Mouse (Mus musculus): ENCODE results near the gene Bmpr1a. TPM values are rescaled to one million over a fixed set of nuclear protein-coding genes. Genes with fewer than 3 reads are reported as not detected.
"Not testable (repeated sequence)": the region's sequence is repeated elsewhere in the genome, so short reads cannot be mapped to it uniquely, and the experiment has no call there.

Gene Bmpr1a
- polyA plus RNA-seq, 1 experiment from 2014 or later = 36.2 TPM

DNA sequence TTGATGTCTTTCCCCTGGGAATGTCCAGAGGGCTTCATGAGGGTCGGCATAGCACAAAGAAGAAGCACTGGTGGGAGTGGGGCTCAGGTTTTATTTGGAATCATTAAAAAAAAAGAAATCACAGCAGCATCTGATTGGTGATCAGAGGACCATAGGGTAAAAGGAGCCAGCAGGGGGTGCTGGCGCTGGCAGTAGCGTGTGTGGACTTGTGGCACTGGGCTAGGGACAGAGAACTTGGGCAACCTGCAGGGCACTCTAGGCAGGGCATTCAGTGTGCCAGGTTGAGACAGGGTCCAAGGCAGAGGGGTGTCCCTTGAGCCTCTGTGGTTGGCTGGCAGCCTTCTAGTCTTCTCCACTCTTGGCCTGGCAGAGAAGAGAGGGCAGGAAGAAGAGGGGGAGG is 132.9 kb downstream of the Bmpr1a start:
- Histone ChIP-seq H3K9me3 (replicated peaks) (no peaks in the 10 kb centered on the region), H3K4me3 (no peak overlapping the region), H3K27me3 (no peaks in the 10 kb centered on the region), H3K36me3 (no peaks in the 10 kb centered on the region), H3K27ac (no peak overlapping the region), H3K4me2 (no peak overlapping the region), H3K9ac (no peak overlapping the region), H3K4me1 (replicated peaks) (peaks cover 17% of the 10 kb centered on the region)
- 51% methylated on average over 3 of the region's 3 CpGs for WGBS
- ATAC-seq (replicated peaks; ENCODE audit: insufficient number of reproducible peaks, insufficient read depth, low FRiP score, low read depth) = no peak

DNA sequence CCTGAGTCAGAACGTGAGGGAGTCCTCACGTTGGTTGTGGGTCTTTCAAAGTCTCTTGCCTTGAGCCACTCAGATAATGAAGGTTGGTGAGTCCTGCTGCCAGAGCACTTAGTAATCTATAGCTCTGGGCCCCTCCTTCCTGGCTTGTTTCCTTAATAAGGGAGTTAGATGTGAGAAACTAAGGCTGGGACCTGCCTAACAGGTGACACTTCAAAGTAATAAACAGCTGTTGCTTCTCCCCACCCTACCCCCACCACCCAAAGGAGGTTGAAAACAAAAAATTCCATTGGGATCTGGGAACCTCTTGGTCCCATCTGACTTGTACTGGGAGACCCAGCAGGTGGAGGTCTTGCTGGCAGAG is 138.0 kb downstream of the Bmpr1a start:
- Histone ChIP-seq H3K9ac (no peak overlapping the region), H3K27me3 (0 out of 2 replicates have a peak, but pooled peaks cover 6% of the 10 kb centered on the region), H3K27ac (no peak overlapping the region), H3K9me3 (replicated peaks) (no peaks in the 10 kb centered on the region), H3K4me2 (no peak overlapping the region), H3K4me3 (no peak overlapping the region), H3K4me1 (replicated peaks) (peaks cover 7% of the 10 kb centered on the region), H3K36me3 (no peaks in the 10 kb centered on the region)
- no peak for ATAC-seq (replicated peaks; ENCODE audit: insufficient number of reproducible peaks, insufficient read depth, low FRiP score, low read depth)
- WGBS = 84% methylated on average over 2 of the region's 2 CpGs

DNA sequence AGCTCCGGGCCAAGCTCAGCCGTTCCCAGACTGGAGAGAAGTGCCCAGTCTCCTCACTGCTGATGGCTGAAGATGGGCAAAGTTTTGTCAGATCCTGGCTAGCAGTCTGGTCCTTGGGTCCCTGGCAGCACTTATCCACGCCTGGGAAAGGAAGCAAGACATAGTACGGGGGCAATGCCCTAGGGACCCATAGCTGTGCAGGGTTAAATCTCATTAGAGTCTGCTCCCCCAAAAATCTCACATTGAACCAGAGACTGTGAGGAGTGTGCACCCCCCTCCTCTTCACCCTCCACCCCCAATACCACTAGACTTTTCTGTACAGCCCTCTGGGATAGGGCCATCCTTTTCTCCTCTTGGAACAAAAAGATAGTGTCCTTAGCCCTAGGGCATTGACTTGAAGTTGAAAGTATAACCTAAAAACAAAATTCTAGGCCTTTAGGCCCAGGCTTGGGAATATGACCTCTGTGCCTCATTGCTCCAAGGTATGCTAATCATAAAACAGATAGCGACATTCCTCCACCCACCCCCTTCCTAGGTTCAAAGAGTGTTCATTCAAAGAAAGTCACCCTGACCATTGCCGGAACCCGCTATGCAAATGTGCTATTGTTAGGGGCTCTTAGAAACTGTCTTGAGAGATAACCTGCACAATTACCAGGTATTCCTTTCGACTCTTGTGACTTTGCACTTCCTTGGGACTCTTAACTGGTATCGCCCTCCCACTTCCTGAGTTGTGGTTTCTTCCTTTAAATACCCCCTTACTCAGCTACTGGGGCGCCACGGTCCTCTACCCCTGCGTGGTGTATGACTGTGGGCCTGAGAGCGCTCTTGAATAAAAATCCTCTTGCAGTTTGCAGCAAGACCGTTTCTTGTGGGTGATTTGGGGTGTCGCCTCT is 138.6 kb downstream of the Bmpr1a start:
- H3K4me1 ChIP-seq (replicated peaks); H3K27ac ChIP-seq; H3K36me3 ChIP-seq; ATAC-seq (replicated peaks; ENCODE audit: insufficient number of reproducible peaks, insufficient read depth, low FRiP score, low read depth); H3K9me3 ChIP-seq (replicated peaks); H3K27me3 ChIP-seq: not testable (repeated sequence)
- peak overlapping the region; percentile 51 for H3K4me3 ChIP-seq
- H3K4me2 ChIP-seq = peak overlapping the region; percentile 90
- WGBS = 81% methylated on average over 15 of the region's 15 CpGs
- peak overlapping the region; percentile 51 for H3K9ac ChIP-seq

DNA sequence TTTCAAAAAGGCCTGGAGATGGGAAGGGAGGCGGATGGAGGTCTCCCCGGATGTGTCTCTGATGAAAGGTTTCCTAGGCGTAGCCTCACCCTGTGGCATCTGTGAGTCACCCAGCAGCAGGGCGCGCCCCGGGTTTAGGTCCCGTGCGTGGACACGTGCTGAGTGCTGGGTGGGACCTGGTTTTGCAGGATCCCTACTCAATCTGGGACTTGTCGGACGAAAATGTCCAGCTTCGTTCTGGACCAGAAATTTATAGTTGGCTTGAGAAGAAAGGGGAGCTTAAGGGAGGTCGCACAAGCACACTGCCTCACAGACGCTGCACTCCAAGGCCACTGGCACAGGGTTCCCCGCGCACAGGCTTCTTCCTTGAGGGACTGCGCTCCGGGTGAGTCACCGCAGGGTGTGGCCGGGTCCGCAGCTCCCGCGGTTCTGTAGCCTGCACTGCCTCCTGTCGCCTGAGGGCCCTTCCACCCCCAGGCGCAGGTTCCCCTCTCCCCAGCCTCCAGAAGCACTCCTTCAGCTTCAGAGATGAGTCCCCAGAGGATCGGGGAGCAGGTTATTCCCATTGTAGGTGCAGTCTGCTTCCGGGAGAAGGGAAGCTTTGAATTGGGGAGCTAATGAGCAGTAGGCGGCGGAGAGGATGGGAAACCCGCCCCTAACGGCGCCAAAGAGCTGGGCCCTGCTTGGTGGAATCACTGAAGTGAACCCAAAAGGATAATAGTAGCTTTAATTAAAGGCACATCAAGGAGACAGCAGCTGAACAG is 139.5 kb downstream of the Bmpr1a start:
- H3K27me3 ChIP-seq = 0 out of 2 replicates have a peak, but pooled peaks cover 6% of the 10 kb centered on the region
- peaks cover 7% of the 10 kb centered on the region for H3K4me1 ChIP-seq (replicated peaks)
- 4% methylated on average over 32 of the region's 32 CpGs for WGBS
- H3K9me3 ChIP-seq (replicated peaks) = no peaks in the 10 kb centered on the region
- peak overlapping the region; percentile 51 for H3K4me3 ChIP-seq
- peak overlapping the region; percentile 51 for H3K9ac ChIP-seq
- peak overlapping the region; percentile 90 for H3K4me2 ChIP-seq
- no peak overlapping the region for H3K27ac ChIP-seq
- peak; percentile 77 for ATAC-seq (replicated peaks; ENCODE audit: insufficient number of reproducible peaks, insufficient read depth, low FRiP score, low read depth)
- H3K36me3 ChIP-seq = no peaks in the 10 kb centered on the region

GRCm38 (mm10) chr14:34362726-34363445 is 140.3 kb downstream of the Bmpr1a start:
- H3K9me3 ChIP-seq (replicated peaks) = no peaks in the 10 kb centered on the region
- ATAC-seq (replicated peaks; ENCODE audit: insufficient number of reproducible peaks, insufficient read depth, low FRiP score, low read depth) = 0 out of 2 replicates have a peak, but pooled peaks have one; percentile 63
- peak overlapping the region; percentile 51 for H3K9ac ChIP-seq
- peaks cover 7% of the 10 kb centered on the region for H3K4me1 ChIP-seq (replicated peaks)
- 30% methylated on average over 18 of the region's 18 CpGs for WGBS
- H3K4me3 ChIP-seq = peak overlapping the region; percentile 51
- no peak overlapping the region for H3K27ac ChIP-seq
- 0 out of 2 replicates have a peak, but pooled peaks cover 6% of the 10 kb centered on the region for H3K27me3 ChIP-seq
- H3K4me2 ChIP-seq = peak overlapping the region; percentile 90
- H3K36me3 ChIP-seq = no peaks in the 10 kb centered on the region

- peaks cover 7% of the 10 kb centered on the region for H3K4me1 ChIP-seq (replicated peaks)
- 49% methylated on average over 4 of the region's 4 CpGs for WGBS
- no peak overlapping the region for H3K27ac ChIP-seq
- H3K9me3 ChIP-seq (replicated peaks) = no peaks in the 10 kb centered on the region
- no peak overlapping the region for H3K9ac ChIP-seq
- no peak overlapping the region for H3K4me2 ChIP-seq
- H3K4me3 ChIP-seq = no peak overlapping the region
- H3K27me3 ChIP-seq = 0 out of 2 replicates have a peak, but pooled peaks cover 6% of the 10 kb centered on the region
- ATAC-seq (replicated peaks; ENCODE audit: insufficient number of reproducible peaks, insufficient read depth, low FRiP score, low read depth) = no peak
- H3K36me3 ChIP-seq = no peaks in the 10 kb centered on the region
These were observed 141.0 kb downstream of the Bmpr1a start for GRCm38 (mm10) chr14:34362135-34362534.

Other genes starting within 250 kb of the Bmpr1a start
- gene Shld2, start 192.8 kb downstream of the Bmpr1a start, polyA plus RNA-seq (2015; fragmentation: Nextera tagmentation; extraction: Ambion mirVana) = 8.0 and 8.6 TPM in 2 replicates
- gene Glud1, start 192.6 kb downstream of the Bmpr1a start, polyA plus RNA-seq (2015; fragmentation: Nextera tagmentation; extraction: Ambion mirVana) = 55.9 and 60.3 TPM in 2 replicates
- not detected in 2 replicates for gene Fam25c, start 147.9 kb downstream of the Bmpr1a start, polyA plus RNA-seq (2015; fragmentation: Nextera tagmentation; extraction: Ambion mirVana)
- 1.7 and 9.5 TPM in 2 replicates for gene Sncg, start 128.6 kb downstream of the Bmpr1a start, polyA plus RNA-seq (2015; fragmentation: Nextera tagmentation; extraction: Ambion mirVana)
- gene Mmrn2, start 127.9 kb downstream of the Bmpr1a start, polyA plus RNA-seq (2015; fragmentation: Nextera tagmentation; extraction: Ambion mirVana) = 26.0 and 29.7 TPM in 2 replicates
- not detected in 2 replicates for gene 9230112D13Rik, start 19.5 kb upstream of the Bmpr1a start, polyA plus RNA-seq (2015; fragmentation: Nextera tagmentation; extraction: Ambion mirVana)
- 300 and 308 TPM in 2 replicates for gene Ldb3, start 85.3 kb upstream of the Bmpr1a start, polyA plus RNA-seq (2015; fragmentation: Nextera tagmentation; extraction: Ambion mirVana)
- gene Opn4, start 96.8 kb upstream of the Bmpr1a start, polyA plus RNA-seq (2015; fragmentation: Nextera tagmentation; extraction: Ambion mirVana) = 5.0 and 5.6 TPM in 2 replicates
- 13.9 and 16.2 TPM in 2 replicates for gene Wapl, start 170.6 kb upstream of the Bmpr1a start, polyA plus RNA-seq (2015; fragmentation: Nextera tagmentation; extraction: Ambion mirVana)